Mouse (Mus musculus): ENCODE results near the gene Olfr1229.

DNA sequence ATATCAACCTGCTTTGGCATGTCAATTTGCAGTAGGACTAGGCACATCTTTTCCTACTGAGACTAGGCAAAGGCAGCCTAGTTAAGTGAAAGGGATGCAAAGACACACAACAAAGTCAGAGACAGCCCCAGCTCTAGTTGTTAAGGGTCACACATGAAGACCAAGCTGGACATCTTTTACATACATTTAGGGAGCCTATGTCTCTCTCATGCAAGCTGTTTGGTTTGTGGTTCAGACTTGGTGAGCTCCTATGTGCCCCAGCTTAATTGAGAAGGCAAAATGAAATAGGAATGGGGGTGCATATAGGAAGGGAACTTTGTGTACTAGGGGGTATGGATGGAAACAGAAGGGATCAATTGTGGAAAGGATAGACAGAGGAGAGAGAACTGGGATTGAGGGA is 33.9 kb downstream of the Olfr1229 start, which contains the start of gene Olfr1228:
- TF ChIP-seq CTCF (conservative IDR thresholded peaks at IDR 0.05; ENCODE audit: low read length) (no peak), NANOG (IDR thresholded peaks at IDR 0.05; ENCODE audit: borderline replicate concordance, low read length) (no peak), POU5F1 (IDR thresholded peaks at IDR 0.05; ENCODE audit: borderline replicate concordance, low read length) (no peak)

Data from E14TG2a.4 (cell line).